Mouse (Mus musculus) hindbrain, embryonic 11.5 days (tissue): ENCODE results near the gene Gmppb. TPM values are rescaled to one million over a fixed set of nuclear protein-coding genes. Genes with fewer than 3 reads are reported as not detected.

Experiments
- ATAC-seq: fragments of 200-750 bp; cut with Nextera tagmentation; 2 replicates; pipeline ENCODE4 v1.8.0; 2017; ENCODE audit warnings: mild to moderate bottlenecking, moderate TSS enrichment, moderate library complexity; ENCODE audit not compliant: low FRiP score
- DNase-seq: peaks from one replicate; pipeline ENCODE4 v3.0.0-alpha.2; 2015; ENCODE audit warnings: low spot score
- H3K27ac ChIP-seq: fragments of 300-500 bp; sonication (generic); 2 replicates; pipeline ENCODE4 v1.5.1; 2014; ENCODE audit warnings: mild to moderate bottlenecking, low read depth, low read length
- H3K27me3 ChIP-seq: fragments of 300-500 bp; sonication (generic); 2 replicates; pipeline ENCODE4 v1.6.1; 2014; ENCODE audit warnings: mild to moderate bottlenecking, low read length, moderate library complexity, mixed read lengths; ENCODE audit not compliant: control insufficient read depth, insufficient read depth
- H3K36me3 ChIP-seq: fragments of 300-500 bp; sonication (generic); 2 replicates; pipeline ENCODE4 v1.6.1; 2014; ENCODE audit warnings: mild to moderate bottlenecking, low read length, moderate library complexity, mixed read lengths; ENCODE audit not compliant: control insufficient read depth, insufficient read depth
- H3K4me1 ChIP-seq: fragments of 300-500 bp; sonication (generic); replicated peaks from 2 replicates; pipeline ENCODE4 v1.6.1; 2014; ENCODE audit warnings: low read length, mixed read lengths; ENCODE audit not compliant: control insufficient read depth, insufficient read depth
- H3K4me2 ChIP-seq: fragments of 300-500 bp; sonication (generic); replicated peaks from 2 replicates; pipeline ENCODE4 v1.6.1; 2014; ENCODE audit warnings: mild to moderate bottlenecking, low read depth, low read length
- H3K4me3 ChIP-seq: fragments of 300-500 bp; sonication (generic); 2 replicates; pipeline ENCODE4 v1.5.1; 2014; ENCODE audit warnings: low read depth, low read length
- H3K9ac ChIP-seq: fragments of 300-500 bp; sonication (generic); 2 replicates; pipeline ENCODE4 v1.6.1; 2014; ENCODE audit warnings: low read depth, low read length
- H3K9me3 ChIP-seq: fragments of 300-500 bp; sonication (generic); 2 replicates; pipeline ENCODE4 v1.6.1; 2016; ENCODE audit warnings: low read length; ENCODE audit not compliant: control insufficient read depth
- WGBS: fragments of 180-500 bp; shearing (Covaris S2); extraction: QIAGEN DNeasy Blood & Tissue Kit; methylation state at CpG from one replicate; pipeline ENCODE4 v1.1.7; 2014; 5-methylcytosine and 5-hydroxymethylcytosine counted together
- polyA plus RNA-seq: library from polyadenylated mRNA; unstranded; fragments of >200 nt; fragmentation: Nextera tagmentation; extraction: Ambion mirVana; gene quantifications from 2 replicates; pipeline ENCODE4 v1.2.1, GENCODE M21; 2014

The Gmppb gene
- polyA plus RNA-seq, 1 experiment from 2014 or later: 18.9 TPM

- Histone ChIP-seq H3K4me3 (peak overlapping the region; percentile 59), H3K9me3 (no peaks in the 10 kb centered on the region), H3K36me3 (0 out of 2 replicates have a peak, but pooled peaks cover 5% of the 10 kb centered on the region), H3K9ac (peak overlapping the region; percentile 42; the same call in 1 of the 2 replicates), H3K27me3 (no peaks in the 10 kb centered on the region), H3K27ac (no peak overlapping the region), H3K4me2 (peak overlapping the region; percentile 93), H3K4me1 (peaks cover 9% of the 10 kb centered on the region; the same call in 1 of the 2 replicates)
- DNase-seq (peak; percentile 19), ATAC-seq (no peak)
- WGBS: 51% methylated on average over 17 of the region's 17 CpGs
Measured at GRCm38 (mm10) chr9:108047601-108048565, 1.2 kb upstream of the Gmppb start.

- 0 out of 2 replicates have a peak, but pooled peaks cover 5% of the 10 kb centered on the region for H3K36me3 ChIP-seq
- peak overlapping the region; percentile 93 for H3K4me2 ChIP-seq
- H3K4me1 ChIP-seq: peaks cover 11% of the 10 kb centered on the region; the same call in 1 of the 2 replicates
- H3K27me3 ChIP-seq: no peaks in the 10 kb centered on the region
- WGBS: under 1% methylated on average over 19 of the region's 19 CpGs
- H3K9me3 ChIP-seq: no peaks in the 10 kb centered on the region
- peak overlapping the region; percentile 47; the same call in 1 of the 2 replicates for H3K27ac ChIP-seq
- ATAC-seq (peak; percentile 51), DNase-seq (no peak)
- peak overlapping the region; percentile 59 for H3K4me3 ChIP-seq
- H3K9ac ChIP-seq: peak overlapping the region; percentile 42; the same call in 1 of the 2 replicates
Measured at GRCm38 (mm10) chr9:108048566-108048955, 481 bp upstream of the Gmppb start.

GRCm38 (mm10) chr9:108049561-108050251, 664 bp downstream of the Gmppb start:
- no peaks in the 10 kb centered on the region for H3K9me3 ChIP-seq

GRCm38 (mm10) chr9:108051184-108051930, 2.3 kb downstream of the Gmppb start:
- Histone ChIP-seq H3K4me2 (no peak overlapping the region), H3K9ac (no peak overlapping the region), H3K4me3 (no peak overlapping the region), H3K27me3 (no peaks in the 10 kb centered on the region), H3K36me3 (0 out of 2 replicates have a peak, but pooled peaks cover 2% of the 10 kb centered on the region), H3K4me1 (peaks cover 11% of the 10 kb centered on the region; the same call in 1 of the 2 replicates), H3K9me3 (no peaks in the 10 kb centered on the region), H3K27ac (no peak overlapping the region)
- 94% methylated on average over 15 of the region's 15 CpGs for WGBS
- ATAC-seq: no peak
- no peak for DNase-seq

More at GRCm38 (mm10) chr9:108049561-108050251, 664 bp downstream of the Gmppb start:
- Histone ChIP-seq H3K4me1 (peaks cover 11% of the 10 kb centered on the region; the same call in 1 of the 2 replicates), H3K4me3 (peak overlapping the region; percentile 59), H3K27me3 (no peaks in the 10 kb centered on the region), H3K36me3 (0 out of 2 replicates have a peak, but pooled peaks cover 5% of the 10 kb centered on the region), H3K4me2 (peak overlapping the region; percentile 93), H3K9ac (peak overlapping the region; percentile 85), H3K27ac (peak overlapping the region; percentile 43)
- DNase-seq (no peak), ATAC-seq (peak; percentile 17; the same call in 1 of the 2 replicates)
- WGBS: 44% methylated on average over 15 of the region's 15 CpGs

GRCm38 (mm10) chr9:108051931-108052220, 2.8 kb downstream of the Gmppb start:
- Histone ChIP-seq H3K27me3 (no peaks in the 10 kb centered on the region), H3K4me3 (no peak overlapping the region), H3K9me3 (no peaks in the 10 kb centered on the region), H3K4me1 (peaks cover 11% of the 10 kb centered on the region; the same call in 1 of the 2 replicates), H3K9ac (no peak overlapping the region), H3K27ac (no peak overlapping the region), H3K36me3 (0 out of 2 replicates have a peak, but pooled peaks cover 2% of the 10 kb centered on the region), H3K4me2 (no peak overlapping the region)
- no peak for ATAC-seq
- no peak for DNase-seq
- WGBS: 88% methylated on average over 4 of the region's 4 CpGs

- ATAC-seq (no peak), DNase-seq (no peak)
- no peak overlapping the region for H3K4me2 ChIP-seq
- H3K9ac ChIP-seq: no peak overlapping the region
- H3K36me3 ChIP-seq: no peaks in the 10 kb centered on the region
- H3K27ac ChIP-seq: no peak overlapping the region
- H3K9me3 ChIP-seq: no peaks in the 10 kb centered on the region
- H3K4me1 ChIP-seq: peaks cover 11% of the 10 kb centered on the region; the same call in 1 of the 2 replicates
- H3K4me3 ChIP-seq: no peak overlapping the region
- no peaks in the 10 kb centered on the region for H3K27me3 ChIP-seq
- WGBS: 76% methylated on average over 7 of the region's 7 CpGs
Measured at GRCm38 (mm10) chr9:108052411-108052810, 3.4 kb downstream of the Gmppb start.

- H3K4me3 ChIP-seq: no peak within 1 kb of the TSS
- DNase-seq (peak; percentile 97), ATAC-seq (peak; percentile 20; the same call in 1 of the 2 replicates)
- 57% methylated on average over 20 of the region's 20 CpGs for WGBS
- no peak within 1 kb of the TSS for H3K27ac ChIP-seq
- H3K27me3 ChIP-seq: no peaks in the 10 kb centered on the region
- no peak within 1 kb of the TSS for H3K9ac ChIP-seq
- H3K9me3 ChIP-seq: no peaks in the 10 kb centered on the region
- H3K4me1 ChIP-seq: peaks cover 10% of the 10 kb centered on the region; the same call in 1 of the 2 replicates
- no peaks in the 10 kb centered on the region for H3K36me3 ChIP-seq
- H3K4me2 ChIP-seq: 0 out of 2 replicates have a peak within 1 kb of the TSS, but pooled peaks have one; percentile 9
Measured at GRCm38 (mm10) chr9:108052885-108053664, 4.0 kb downstream of the Gmppb start, which contains the start of gene Amigo3. Gene Amigo3, plus strand, starts transcription at chr9:108053159.
